Mouse (Mus musculus) lung, embryonic 14.5 days (tissue): ENCODE results near the gene Smok3a. TPM values are rescaled to one million over a fixed set of nuclear protein-coding genes. Genes with fewer than 3 reads are reported as not detected.

Source experiments
- ATAC-seq: fragments of 200-750 bp; cut with Nextera tagmentation; 2 replicates; pipeline ENCODE4 v1.8.0; 2017; ENCODE audit warnings: mild to moderate bottlenecking, moderate TSS enrichment, moderate library complexity; ENCODE audit not compliant: insufficient read depth
- DNase-seq: peaks from one replicate; pipeline ENCODE4 v3.0.0-alpha.2; 2015
- H3K27ac ChIP-seq: fragments of 300-500 bp; sonication (generic); 2 replicates; pipeline ENCODE4 v1.5.1; 2014; ENCODE audit warnings: low read depth, mild to moderate bottlenecking, moderate library complexity
- H3K27me3 ChIP-seq: fragments of 300-500 bp; sonication (generic); 2 replicates; pipeline ENCODE4 v1.6.1; 2014; ENCODE audit warnings: low read length, control low read depth; ENCODE audit not compliant: insufficient read depth
- H3K36me3 ChIP-seq: fragments of 300-500 bp; sonication (generic); 2 replicates; pipeline ENCODE4 v1.6.1; 2014; ENCODE audit warnings: control low read depth; ENCODE audit not compliant: insufficient read depth
- H3K4me1 ChIP-seq: fragments of 300-500 bp; sonication (generic); 2 replicates; pipeline ENCODE4 v1.6.1; 2014; ENCODE audit warnings: antibody characterized with exemption, control low read depth; ENCODE audit not compliant: insufficient read depth
- H3K4me2 ChIP-seq: fragments of 300-500 bp; sonication (generic); 2 replicates; pipeline ENCODE4 v1.6.1; 2014; ENCODE audit warnings: mild to moderate bottlenecking
- H3K4me3 ChIP-seq: fragments of 300-500 bp; sonication (generic); 2 replicates; pipeline ENCODE4 v1.5.1; 2014; ENCODE audit warnings: low read depth, low read length
- H3K9ac ChIP-seq: fragments of 300-500 bp; sonication (generic); 2 replicates; pipeline ENCODE4 v1.6.1; 2014
- H3K9me3 ChIP-seq: fragments of 300-500 bp; sonication (generic); 2 replicates; pipeline ENCODE4 v1.6.1; 2016; ENCODE audit warnings: low read depth, low read length, control low read depth
- CTCF ChIP-seq: IDR thresholded peaks from 2 replicates; pipeline ENCODE4 v1.5.1; 2016; ENCODE audit warnings: antibody characterized with exemption, low read depth
- WGBS: fragments of 180-500 bp; shearing (Covaris S2); extraction: QIAGEN DNeasy Blood & Tissue Kit; methylation state at CpG from one replicate; pipeline ENCODE4 v1.1.7; 2014; 5-methylcytosine and 5-hydroxymethylcytosine counted together
- polyA plus RNA-seq: library from polyadenylated mRNA; unstranded; fragments of >200 nt; fragmentation: Nextera tagmentation; extraction: Ambion mirVana; gene quantifications from 2 replicates; pipeline ENCODE4 v1.2.1, GENCODE M21; 2014

Smok3a gene
- polyA plus RNA-seq, 1 experiment from 2014 or later, result not detected

GRCm38 (mm10) chr5:138073803-138074202 is 52.7 kb downstream of the Smok3a start:
- no peak for DNase-seq
- 78% methylated on average over 4 of the region's 4 CpGs for WGBS

GRCm38 (mm10) chr5:138075684-138076083 is 54.6 kb downstream of the Smok3a start:
- WGBS, result 70% methylated on average over 3 of the region's 3 CpGs
- DNase-seq (no peak), ATAC-seq (no peak)
- no peak overlapping the region for H3K27ac ChIP-seq
- no peaks in the 10 kb centered on the region for H3K36me3 ChIP-seq
- no peaks in the 10 kb centered on the region for H3K27me3 ChIP-seq
- no peak overlapping the region for H3K9ac ChIP-seq
- no peaks in the 10 kb centered on the region for H3K9me3 ChIP-seq
- H3K4me2 ChIP-seq, result no peak overlapping the region
- no peaks in the 10 kb centered on the region for H3K4me1 ChIP-seq
- no peak for TF ChIP-seq CTCF
- H3K4me3 ChIP-seq, result no peak overlapping the region

More at GRCm38 (mm10) chr5:138073803-138074202, 52.7 kb downstream of the Smok3a start:
- TF ChIP-seq CTCF, result no peak
- Histone ChIP-seq H3K27me3 (no peaks in the 10 kb centered on the region), H3K4me1 (no peaks in the 10 kb centered on the region), H3K27ac (no peak overlapping the region), H3K9me3 (no peaks in the 10 kb centered on the region), H3K4me3 (no peak overlapping the region), H3K9ac (no peak overlapping the region), H3K36me3 (no peaks in the 10 kb centered on the region), H3K4me2 (no peak overlapping the region)
- ATAC-seq, result no peak

DNA sequence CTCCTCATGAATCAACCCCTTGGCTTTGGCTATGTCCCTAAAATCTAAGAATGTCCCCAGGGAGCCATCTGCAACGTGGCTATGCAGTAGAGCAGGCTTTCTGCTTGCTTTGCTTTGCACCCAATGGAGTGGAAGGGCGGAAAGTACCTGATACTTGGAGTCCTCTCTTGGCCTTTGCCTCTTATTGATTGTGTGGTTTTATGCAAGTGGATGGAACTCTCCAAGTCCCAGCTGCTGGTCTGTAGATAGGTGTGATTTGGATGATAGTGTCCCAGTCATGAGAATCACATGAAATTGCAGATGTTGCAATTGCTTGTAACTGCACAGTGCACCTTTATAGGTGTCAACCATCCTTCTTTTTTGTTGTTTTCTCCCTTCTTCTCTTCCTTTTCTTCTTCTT is 55.1 kb downstream of the Smok3a start:
- TF ChIP-seq CTCF, result no peak
- Histone ChIP-seq H3K9ac (no peak overlapping the region), H3K9me3 (no peaks in the 10 kb centered on the region), H3K36me3 (no peaks in the 10 kb centered on the region), H3K27ac (no peak overlapping the region), H3K4me1 (no peaks in the 10 kb centered on the region), H3K27me3 (no peaks in the 10 kb centered on the region), H3K4me3 (no peak overlapping the region), H3K4me2 (no peak overlapping the region)
- WGBS, result 60% methylated on average over 2 of the region's 2 CpGs
- DNase-seq (no peak), ATAC-seq (no peak)

GRCm38 (mm10) chr5:138080456-138080855 is 59.4 kb downstream of the Smok3a start:
- no peak overlapping the region for H3K4me2 ChIP-seq
- ATAC-seq (no peak), DNase-seq (no peak)
- TF ChIP-seq CTCF, result no peak
- no peak overlapping the region for H3K4me3 ChIP-seq
- H3K27ac ChIP-seq, result no peak overlapping the region
- H3K27me3 ChIP-seq, result no peaks in the 10 kb centered on the region
- H3K36me3 ChIP-seq, result no peaks in the 10 kb centered on the region
- no peaks in the 10 kb centered on the region for H3K4me1 ChIP-seq
- no peaks in the 10 kb centered on the region for H3K9me3 ChIP-seq
- WGBS, result 85% methylated on average over 5 of the region's 5 CpGs
- no peak overlapping the region for H3K9ac ChIP-seq

DNA sequence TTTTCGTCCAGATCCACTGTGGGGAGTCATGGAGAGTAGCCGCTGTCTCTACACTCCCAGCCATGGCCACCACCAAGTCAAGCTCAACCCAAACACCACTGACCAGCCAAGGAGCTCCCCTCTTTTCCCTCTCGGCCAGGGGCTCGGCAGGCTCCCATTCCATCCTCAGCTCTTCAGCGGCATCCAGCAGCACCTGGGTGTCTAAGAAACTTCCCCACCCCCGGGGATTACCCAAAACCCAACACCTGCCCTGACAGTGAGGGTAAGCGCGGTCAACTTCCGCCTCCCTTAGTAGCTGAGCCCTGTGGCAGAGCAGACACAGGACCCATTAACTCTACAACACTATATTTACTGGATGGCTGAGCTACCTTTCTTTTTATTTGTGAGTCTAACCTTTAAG is 60.4 kb downstream of the Smok3a start:
- Histone ChIP-seq H3K4me2 (no peak overlapping the region), H3K27me3 (no peaks in the 10 kb centered on the region), H3K9ac (no peak overlapping the region), H3K27ac (no peak overlapping the region), H3K36me3 (no peaks in the 10 kb centered on the region), H3K9me3 (no peaks in the 10 kb centered on the region), H3K4me1 (0 out of 2 replicates have a peak, but pooled peaks cover 3% of the 10 kb centered on the region), H3K4me3 (no peak overlapping the region)
- no peak for ATAC-seq
- no peak for TF ChIP-seq CTCF
- WGBS, result 83% methylated on average over 9 of the region's 9 CpGs
- no peak for DNase-seq

DNA sequence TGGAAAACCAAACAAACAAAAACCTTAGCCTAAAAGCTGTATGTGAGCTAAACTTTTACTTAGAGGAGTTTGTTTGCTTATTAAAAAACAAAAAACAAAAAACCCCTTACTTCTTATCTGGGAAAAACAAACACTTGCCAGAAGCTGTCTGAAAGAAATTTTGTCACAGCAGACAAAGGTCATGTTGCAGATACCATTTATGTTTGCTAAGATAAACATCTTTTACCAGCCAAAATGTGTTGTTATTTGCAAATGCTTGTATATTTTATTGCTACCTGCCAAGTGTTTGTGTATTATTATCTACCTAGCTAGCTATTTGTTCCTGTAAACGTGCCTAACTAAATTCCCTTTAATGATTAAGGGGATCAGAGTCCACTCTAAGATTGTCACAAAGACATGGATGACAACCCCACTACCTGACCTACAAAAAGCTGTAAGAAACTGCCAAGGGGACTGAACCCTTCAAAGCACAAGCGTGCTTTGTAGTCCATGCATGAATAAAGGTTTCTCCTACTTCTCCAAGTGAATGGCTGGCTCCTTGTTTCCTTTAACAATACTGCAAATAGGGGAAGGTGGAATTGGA is 62.3 kb downstream of the Smok3a start:
- ATAC-seq, result no peak
- Histone ChIP-seq H3K9me3 (no peaks in the 10 kb centered on the region), H3K4me3 (no peak overlapping the region), H3K27ac (no peak overlapping the region), H3K4me2 (no peak overlapping the region), H3K27me3 (no peaks in the 10 kb centered on the region), H3K9ac (no peak overlapping the region), H3K4me1 (0 out of 2 replicates have a peak, but pooled peaks cover 3% of the 10 kb centered on the region), H3K36me3 (peaks cover 12% of the 10 kb centered on the region)
- TF ChIP-seq CTCF, result no peak
- WGBS, result 54% methylated on average over 2 of the region's 2 CpGs
- no peak for DNase-seq

- WGBS, result 91% methylated on average over 2 of the region's 2 CpGs
- H3K36me3 ChIP-seq, result peaks cover 15% of the 10 kb centered on the region
- ATAC-seq, result no peak
- no peaks in the 10 kb centered on the region for H3K27me3 ChIP-seq
- no peak overlapping the region for H3K4me2 ChIP-seq
- 0 out of 2 replicates have a peak, but pooled peaks cover 3% of the 10 kb centered on the region for H3K4me1 ChIP-seq
- no peaks in the 10 kb centered on the region for H3K9me3 ChIP-seq
- no peak overlapping the region for H3K4me3 ChIP-seq
- H3K27ac ChIP-seq, result no peak overlapping the region
- H3K9ac ChIP-seq, result no peak overlapping the region
- DNase-seq, result no peak
- TF ChIP-seq CTCF, result no peak
Observed at GRCm38 (mm10) chr5:138083936-138084335, 62.9 kb downstream of the Smok3a start.

Other genes with a start within 250 kb of the Smok3a start
- 33.7 and 40.9 TPM in 2 replicates for gene Ppp1r35, start 242.4 kb upstream of the Smok3a start, polyA plus RNA-seq
- gene Mepce, start 233.6 kb upstream of the Smok3a start, polyA plus RNA-seq, result 13.1 and 14.5 TPM in 2 replicates
- gene Zcwpw1, start 233.5 kb upstream of the Smok3a start, polyA plus RNA-seq, result 25.9 and 26.1 TPM in 2 replicates
- 2.2 and 3.0 TPM in 2 replicates for gene Pilra, start 185.0 kb upstream of the Smok3a start, polyA plus RNA-seq
- gene Pilrb1, start 163.2 kb upstream of the Smok3a start, polyA plus RNA-seq, result 0.41 and 1.1 TPM in 2 replicates
- gene Pilrb2, start 149.4 kb upstream of the Smok3a start, polyA plus RNA-seq, result 0.37 and 0.83 TPM in 2 replicates
- 0.21 and 0.28 TPM in 2 replicates for gene Cyp3a13, start 99.6 kb upstream of the Smok3a start, polyA plus RNA-seq
- 0.18 TPM in 1 of 2 replicates, not detected in the other for gene Gjc3, start 58.2 kb upstream of the Smok3a start, polyA plus RNA-seq
- gene Azgp1, start 39.7 kb upstream of the Smok3a start, polyA plus RNA-seq, result not detected in 2 replicates
- gene Smok3b, start 168 bp downstream of the Smok3a start, polyA plus RNA-seq, result not detected in 2 replicates
- not detected in 2 replicates for gene Smok3c, start 31.9 kb downstream of the Smok3a start, polyA plus RNA-seq
- gene Zkscan1, start 63.8 kb downstream of the Smok3a start, polyA plus RNA-seq, result 24.5 and 27.2 TPM in 2 replicates
- gene Zscan21, start 95.6 kb downstream of the Smok3a start, polyA plus RNA-seq, result 63.0 and 64.9 TPM in 2 replicates
- 16.6 and 18.1 TPM in 2 replicates for gene Zfp113, start 134.5 kb downstream of the Smok3a start, polyA plus RNA-seq
- gene Cops6, start 139.8 kb downstream of the Smok3a start, polyA plus RNA-seq, result 256 and 259 TPM in 2 replicates
- gene Ap4m1, start 150.7 kb downstream of the Smok3a start, polyA plus RNA-seq, result 19.2 and 20.6 TPM in 2 replicates
- 225 and 233 TPM in 2 replicates for gene Mcm7, start 151.2 kb downstream of the Smok3a start, polyA plus RNA-seq
- 95.6 and 97.6 TPM in 2 replicates for gene Taf6, start 166.2 kb downstream of the Smok3a start, polyA plus RNA-seq
- gene Cnpy4, start 166.2 kb downstream of the Smok3a start, polyA plus RNA-seq, result 55.5 and 59.0 TPM in 2 replicates
- 7.3 and 7.9 TPM in 2 replicates for gene Mblac1, start 173.1 kb downstream of the Smok3a start, polyA plus RNA-seq
- gene Nxpe5, start 204.6 kb downstream of the Smok3a start, polyA plus RNA-seq, result not detected in 2 replicates
- gene Lamtor4, start 234.2 kb downstream of the Smok3a start, polyA plus RNA-seq, result 44.2 and 46.0 TPM in 2 replicates
- 5.5 and 6.6 TPM in 2 replicates for gene BC037034, start 242.8 kb downstream of the Smok3a start, polyA plus RNA-seq